Mouse (Mus musculus): Measurements from ENCODE around the gene Lif.

DNA sequence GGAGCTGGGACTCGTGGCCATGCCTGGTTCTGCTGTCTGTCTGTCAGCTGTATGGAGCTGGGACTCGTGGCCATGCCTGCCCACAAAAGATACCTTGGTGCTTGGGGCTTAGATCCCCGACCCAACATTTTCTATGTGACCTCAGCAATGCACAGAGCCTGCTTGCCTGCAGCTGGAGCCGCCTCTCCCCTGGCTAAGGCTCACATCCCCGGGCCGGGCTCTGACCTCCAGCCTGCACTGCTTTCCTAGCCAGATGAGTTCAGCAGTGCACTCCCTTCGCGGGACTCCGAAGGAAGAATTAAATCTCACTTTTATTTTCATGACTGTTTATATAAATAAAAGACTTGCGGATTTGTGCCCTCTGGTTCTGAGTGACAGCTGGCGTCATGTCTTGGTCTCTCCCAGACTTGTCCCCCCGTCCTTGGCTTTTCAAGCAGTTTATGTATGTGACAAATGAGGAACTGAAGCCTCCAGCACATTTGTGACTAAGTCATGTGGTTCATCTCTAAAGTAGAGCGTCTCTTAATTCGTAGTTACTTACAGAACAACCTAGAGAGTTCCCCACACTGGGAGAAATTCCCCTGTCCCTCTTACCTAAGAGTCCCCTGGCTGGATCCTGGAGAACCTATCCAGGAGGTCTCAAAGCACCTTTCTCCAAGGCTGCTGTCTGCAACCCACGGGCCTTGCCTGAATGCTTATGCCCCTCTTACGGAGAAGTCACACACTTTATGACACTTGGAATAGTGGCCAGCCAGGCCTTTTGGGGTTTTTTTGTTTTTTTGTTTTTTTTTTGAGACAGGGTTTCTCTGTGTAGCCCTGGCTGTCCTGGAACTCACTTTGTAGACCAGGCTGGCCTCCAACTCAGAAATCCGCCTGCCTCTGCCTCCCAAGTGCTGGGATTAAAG lies 35.1 kb upstream of the Lif start:
- no peak for TF ChIP-seq POU5F1 (IDR thresholded peaks at IDR 0.05; ENCODE audit: borderline replicate concordance, low read length)
- no peak for TF ChIP-seq CTCF (conservative IDR thresholded peaks at IDR 0.05; ENCODE audit: low read length)
- no peak for TF ChIP-seq NANOG (IDR thresholded peaks at IDR 0.05; ENCODE audit: borderline replicate concordance, low read length)

Measured in E14TG2a.4 (cell line).